Mouse (Mus musculus) right cerebral cortex, adult 18-20 months (tissue): ENCODE measurements around the gene Llph.

Experiments used
- DNase-seq: peaks from one replicate; pipeline ENCODE4 v3.0.0; 2022; ENCODE audit warnings: mixed read lengths

Gene Llph

GRCm38 (mm10) chr10:120219578-120220359, 7.1 kb upstream of the Llph start:
- no peak for DNase-seq

GRCm38 (mm10) chr10:120220776-120221175, 6.1 kb upstream of the Llph start:
- DNase-seq: no peak

GRCm38 (mm10) chr10:120231718-120232117, 4.8 kb downstream of the Llph start:
- DNase-seq: peak; percentile 19

GRCm38 (mm10) chr10:120233655-120234367, 6.9 kb downstream of the Llph start:
- peak; percentile 35 for DNase-seq

- DNase-seq: no peak
Observed at GRCm38 (mm10) chr10:120236855-120237254, 10.0 kb downstream of the Llph start.

- DNase-seq: no peak
Observed at GRCm38 (mm10) chr10:120238241-120238640, 11.4 kb downstream of the Llph start.

GRCm38 (mm10) chr10:120239476-120239875, 12.6 kb downstream of the Llph start:
- no peak for DNase-seq

- DNase-seq: no peak
Observed at GRCm38 (mm10) chr10:120242421-120242820, 15.6 kb downstream of the Llph start.

- no peak for DNase-seq
Observed at GRCm38 (mm10) chr10:120245681-120246080, 18.8 kb downstream of the Llph start.

GRCm38 (mm10) chr10:120246994-120247750, 20.3 kb downstream of the Llph start:
- peak; percentile 27 for DNase-seq

- no peak for DNase-seq
Observed at GRCm38 (mm10) chr10:120250911-120251683, 24.2 kb downstream of the Llph start.

GRCm38 (mm10) chr10:120251791-120252190, 24.9 kb downstream of the Llph start:
- no peak for DNase-seq

- no peak for DNase-seq
Observed at GRCm38 (mm10) chr10:120252800-120253199, 25.9 kb downstream of the Llph start.

- DNase-seq: peak; percentile 48
Observed at GRCm38 (mm10) chr10:120257231-120257630, 30.4 kb downstream of the Llph start.

- no peak for DNase-seq
Observed at GRCm38 (mm10) chr10:120267790-120268189, 40.9 kb downstream of the Llph start.

- no peak for DNase-seq
Observed at GRCm38 (mm10) chr10:120269946-120270345, 43.1 kb downstream of the Llph start.

- DNase-seq: no peak
Observed at GRCm38 (mm10) chr10:120270777-120271176, 43.9 kb downstream of the Llph start.

GRCm38 (mm10) chr10:120271318-120271717, 44.4 kb downstream of the Llph start:
- DNase-seq: no peak

- no peak for DNase-seq
Observed at GRCm38 (mm10) chr10:120271879-120272269, 45.0 kb downstream of the Llph start.

- no peak for DNase-seq
Observed at GRCm38 (mm10) chr10:120272270-120272883, 45.5 kb downstream of the Llph start.

- no peak for DNase-seq
Observed at GRCm38 (mm10) chr10:120273335-120273734, 46.5 kb downstream of the Llph start.

- DNase-seq: no peak
Observed at GRCm38 (mm10) chr10:120279482-120280128, 52.7 kb downstream of the Llph start.
